Mouse (Mus musculus) thymus, adult 2 months (tissue): ENCODE results near the gene Plscr5.

Experiments
- CTCF ChIP-seq: fragments of 200-500 bp; IDR thresholded peaks from 2 replicates; pipeline ENCODE4 v1.5.1; 2012; ENCODE audit warnings: mild to moderate bottlenecking, control low read depth, low read length, moderate library complexity, borderline replicate concordance; ENCODE audit not compliant: control insufficient read depth, poor library complexity, insufficient read depth; ENCODE audit errors: extremely low read depth
- POLR2A ChIP-seq: fragments of 200-500 bp; IDR thresholded peaks from 2 replicates; pipeline ENCODE4 v1.6.1; 2012; ENCODE audit warnings: mild to moderate bottlenecking, low read length, control low read depth, moderate library complexity; ENCODE audit not compliant: control insufficient read depth, poor library complexity, insufficient read depth; ENCODE audit errors: extremely low read depth

DNA sequence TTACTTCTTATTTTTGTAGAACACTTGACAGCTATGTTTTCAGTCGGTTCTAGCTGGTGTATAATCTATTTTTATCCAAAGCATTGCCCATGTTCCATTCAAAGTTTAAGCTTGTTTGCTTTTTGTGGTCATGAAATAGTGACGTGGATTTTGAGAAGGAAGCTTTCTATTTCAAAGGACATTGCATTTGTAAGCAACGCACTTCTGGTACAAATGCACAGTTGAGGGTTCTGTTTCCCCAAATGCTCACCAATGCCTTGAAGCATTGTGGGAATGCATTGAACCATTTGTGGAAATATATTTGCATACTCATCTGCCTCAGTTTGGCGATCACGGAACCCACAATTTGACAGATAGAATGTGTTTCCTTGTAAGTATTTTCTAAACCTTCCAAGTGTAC, 60.0 kb downstream of the Plscr5 start:
- no peak for TF ChIP-seq POLR2A
- TF ChIP-seq CTCF = no peak
